Mouse (Mus musculus) small intestine, adult 2 months (tissue): ENCODE data around the gene 4930519P11Rik. TPM values are rescaled to one million over a fixed set of nuclear protein-coding genes. Genes with fewer than 3 reads are reported as not detected.

Source experiments
- H3K27ac ChIP-seq: fragments of 200-500 bp; 2 replicates; pipeline ENCODE4 v1.5.1; 2012; ENCODE audit warnings: low read depth, low read length, control low read depth, inconsistent platforms; ENCODE audit not compliant: insufficient read depth
- H3K27me3 ChIP-seq: fragments of 200-500 bp; 2 replicates; pipeline ENCODE4 v1.6.1; 2012; ENCODE audit warnings: mild to moderate bottlenecking, moderate library complexity, low read length, inconsistent platforms; ENCODE audit not compliant: control insufficient read depth, insufficient read depth
- H3K36me3 ChIP-seq: fragments of 200-500 bp; 2 replicates; pipeline ENCODE4 v1.6.1; 2012; ENCODE audit warnings: mild to moderate bottlenecking, low read length, control low read depth, inconsistent platforms; ENCODE audit not compliant: control insufficient read depth, insufficient read depth
- H3K4me1 ChIP-seq: fragments of 200-500 bp; 2 replicates; pipeline ENCODE4 v1.6.1; 2012; ENCODE audit warnings: low read length, inconsistent platforms, mixed read lengths; ENCODE audit not compliant: control insufficient read depth, insufficient read depth, insufficient read length
- H3K4me3 ChIP-seq: fragments of 200-500 bp; 2 replicates; pipeline ENCODE4 v1.5.1; 2012; ENCODE audit warnings: low read depth, mild to moderate bottlenecking, control low read depth, inconsistent platforms, low read length, moderate library complexity
- CTCF ChIP-seq: fragments of 200-500 bp; IDR thresholded peaks from 2 replicates; pipeline ENCODE4 v1.5.1; 2012; ENCODE audit warnings: low read depth, mild to moderate bottlenecking, control low read depth, inconsistent platforms, low read length, moderate library complexity, mixed read lengths; ENCODE audit not compliant: insufficient replicate concordance, insufficient read length; ENCODE audit errors: extremely low read depth
- POLR2A ChIP-seq: fragments of 200-500 bp; IDR thresholded peaks from 2 replicates; pipeline ENCODE4 v1.6.1; 2012; ENCODE audit warnings: low read depth, mild to moderate bottlenecking, control low read depth, inconsistent platforms, low read length, moderate library complexity
- WGBS: fragments of 180-500 bp; shearing (Covaris S2); methylation state at CpG from one replicate; pipeline ENCODE4 v1.1.7; 2018; 5-methylcytosine and 5-hydroxymethylcytosine counted together
- polyA plus RNA-seq: library from polyadenylated mRNA; depleted of rRNA; stranded (reverse); fragments of >200 nt; gene quantifications from 2 replicates; pipeline ENCODE4 v1.2.3, GENCODE M21; 2012

The 4930519P11Rik gene
- polyA plus RNA-seq, 1 experiment = 1.6 TPM

DNA sequence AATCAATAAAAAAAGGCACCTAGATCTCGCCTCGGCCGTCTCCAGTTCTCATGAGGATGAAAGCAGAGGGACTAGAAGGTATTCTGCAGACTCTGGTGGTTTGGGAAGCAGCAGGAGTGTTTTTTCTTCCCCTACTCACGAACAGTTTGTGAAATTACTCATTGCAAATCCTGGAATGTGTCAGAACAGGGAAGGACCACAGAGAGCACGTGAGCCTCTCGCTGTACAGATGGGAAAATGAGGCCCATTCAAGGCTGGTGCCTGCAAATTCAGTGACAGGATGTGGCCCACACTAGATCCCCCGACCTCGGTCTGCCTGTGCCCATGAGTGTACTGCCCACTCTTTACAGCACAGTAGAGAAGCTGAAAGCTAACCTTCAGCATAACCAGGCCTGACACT is 41.3 kb downstream of the 4930519P11Rik start:
- TF ChIP-seq CTCF = no peak
- no peak for TF ChIP-seq POLR2A
- Histone ChIP-seq H3K4me1 (peaks cover 5% of the 10 kb centered on the region; the same call in 1 of the 2 replicates), H3K36me3 (no peaks in the 10 kb centered on the region), H3K27ac (no peak overlapping the region), H3K27me3 (no peaks in the 10 kb centered on the region), H3K4me3 (no peak overlapping the region)
- 81% methylated on average over 8 of the region's 8 CpGs for WGBS

DNA sequence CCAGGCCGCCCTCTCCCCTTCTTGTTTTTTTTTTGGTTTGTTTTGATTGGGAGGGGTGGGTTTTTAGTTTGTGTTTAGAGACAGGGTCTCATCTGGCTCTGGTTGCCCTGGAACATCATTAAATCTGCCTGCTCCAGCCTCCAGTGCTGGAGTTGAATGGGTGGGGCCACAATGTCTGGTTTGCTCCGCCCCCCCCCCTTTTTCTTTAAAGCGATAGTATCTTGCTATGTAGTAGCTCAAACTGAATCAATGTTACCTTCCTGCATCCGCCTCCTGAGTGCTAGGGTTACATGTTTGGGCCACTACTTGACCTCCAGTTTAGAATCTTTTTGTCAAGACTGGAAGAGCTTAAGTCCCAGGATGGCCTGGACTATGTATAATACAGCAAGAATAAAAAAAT is 42.0 kb downstream of the 4930519P11Rik start:
- no peak for TF ChIP-seq POLR2A
- TF ChIP-seq CTCF = no peak
- no peak overlapping the region for H3K4me3 ChIP-seq
- no peak overlapping the region for H3K27ac ChIP-seq
- no peaks in the 10 kb centered on the region for H3K27me3 ChIP-seq
- peaks cover 5% of the 10 kb centered on the region; the same call in 1 of the 2 replicates for H3K4me1 ChIP-seq
- H3K36me3 ChIP-seq = no peaks in the 10 kb centered on the region
- WGBS = 64% methylated on average over 4 of the region's 4 CpGs

DNA sequence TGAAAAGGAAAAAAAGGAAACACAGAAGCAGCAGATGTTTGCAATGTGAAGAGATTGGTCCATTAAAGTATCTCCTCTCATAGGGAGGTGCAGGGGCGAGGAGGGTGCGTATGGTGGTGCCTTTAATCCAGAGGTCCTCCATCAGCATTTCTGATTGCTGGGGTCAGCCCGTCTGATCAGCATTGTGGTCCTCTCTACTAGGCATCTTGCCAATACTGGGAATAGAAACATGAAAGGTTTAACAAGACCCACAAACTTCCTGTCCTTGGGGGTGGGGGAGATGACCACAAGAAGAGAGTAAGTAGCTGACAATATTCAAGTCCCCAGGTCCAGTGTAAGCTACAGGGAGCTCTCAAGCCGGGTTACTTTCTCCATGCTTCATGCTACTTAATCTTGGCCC is 42.6 kb downstream of the 4930519P11Rik start:
- Histone ChIP-seq H3K36me3 (no peaks in the 10 kb centered on the region), H3K27me3 (no peaks in the 10 kb centered on the region), H3K4me1 (peaks cover 5% of the 10 kb centered on the region; the same call in 1 of the 2 replicates), H3K4me3 (no peak overlapping the region), H3K27ac (no peak overlapping the region)
- 62% methylated on average over 4 of the region's 4 CpGs for WGBS
- TF ChIP-seq POLR2A (no peak), CTCF (no peak)

DNA sequence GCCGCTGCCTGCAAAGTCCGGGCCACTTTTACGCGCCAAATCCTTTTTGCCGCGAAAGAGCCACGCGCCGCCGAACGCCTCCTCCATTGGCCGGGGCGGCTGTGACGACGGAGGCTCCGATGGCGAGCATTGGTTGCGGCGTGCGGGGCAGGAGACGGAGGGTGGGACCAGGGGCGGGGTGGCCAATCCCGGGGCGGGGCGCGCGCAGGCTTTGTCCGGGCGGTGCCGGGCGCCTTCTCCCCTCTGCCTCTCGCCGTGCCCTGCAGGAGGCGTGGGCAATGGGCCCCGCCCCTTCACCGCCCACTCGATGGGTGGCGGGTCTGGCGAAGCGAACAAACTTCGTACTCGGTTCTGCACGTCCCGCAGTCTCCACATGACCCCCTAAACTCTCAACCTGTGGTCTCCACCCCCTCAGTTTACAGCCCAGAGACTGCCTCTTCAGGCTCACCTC is 43.4 kb downstream of the 4930519P11Rik start, which contains the start of gene E2f1:
Gene E2f1, minus strand, starts transcription at position 57 of the 451 bp plus-strand sequence.
- H3K4me3 ChIP-seq = peak within 1 kb of the TSS; percentile 71
- peaks cover 5% of the 10 kb centered on the region; the same call in 1 of the 2 replicates for H3K4me1 ChIP-seq
- no peaks in the 10 kb centered on the region for H3K36me3 ChIP-seq
- no peak within 1 kb of the TSS for H3K27ac ChIP-seq
- no peaks in the 10 kb centered on the region for H3K27me3 ChIP-seq
- TF ChIP-seq POLR2A = no peak
- no peak for TF ChIP-seq CTCF
- 0% methylated on average over 40 of the region's 44 CpGs for WGBS

DNA sequence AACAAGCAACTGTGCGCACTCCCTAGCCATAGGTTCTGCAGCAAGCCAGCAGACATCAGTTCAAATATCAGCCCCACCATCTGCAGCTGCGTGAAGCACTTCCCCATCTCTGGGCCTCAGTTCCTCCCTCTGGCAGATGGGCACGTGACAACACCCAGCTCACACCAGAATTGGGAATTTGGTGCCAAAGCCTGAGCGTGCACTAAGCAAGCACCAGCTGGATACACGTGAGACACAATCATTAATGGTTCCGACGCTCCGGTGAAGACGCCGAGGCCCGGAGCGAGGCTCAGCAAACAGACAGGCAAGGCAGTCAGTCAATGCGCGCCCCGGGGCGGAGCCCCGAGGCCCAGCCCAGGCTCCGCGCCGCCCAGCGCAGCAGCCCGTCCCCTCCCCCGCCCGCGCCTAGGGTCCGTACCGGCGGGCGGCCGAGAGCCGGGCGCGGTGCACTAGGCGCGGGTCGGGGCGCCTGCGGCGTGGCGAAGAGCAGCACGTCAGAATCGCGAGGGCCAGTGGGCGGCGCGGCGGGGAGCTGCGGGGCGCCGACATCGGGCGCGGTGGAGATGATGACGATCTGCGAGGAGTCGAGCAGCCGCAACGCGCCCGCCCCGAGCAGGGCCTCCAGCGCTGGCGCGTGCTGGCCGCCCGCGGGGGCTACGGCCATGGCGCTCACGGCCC is 44.0 kb downstream of the 4930519P11Rik start:
- Histone ChIP-seq H3K4me1 (peaks cover 5% of the 10 kb centered on the region; the same call in 1 of the 2 replicates), H3K4me3 (peak overlapping the region; percentile 71), H3K27me3 (no peaks in the 10 kb centered on the region), H3K36me3 (no peaks in the 10 kb centered on the region), H3K27ac (no peak overlapping the region)
- WGBS = 1% methylated on average over 67 of the region's 70 CpGs
- no peak for TF ChIP-seq POLR2A

DNA sequence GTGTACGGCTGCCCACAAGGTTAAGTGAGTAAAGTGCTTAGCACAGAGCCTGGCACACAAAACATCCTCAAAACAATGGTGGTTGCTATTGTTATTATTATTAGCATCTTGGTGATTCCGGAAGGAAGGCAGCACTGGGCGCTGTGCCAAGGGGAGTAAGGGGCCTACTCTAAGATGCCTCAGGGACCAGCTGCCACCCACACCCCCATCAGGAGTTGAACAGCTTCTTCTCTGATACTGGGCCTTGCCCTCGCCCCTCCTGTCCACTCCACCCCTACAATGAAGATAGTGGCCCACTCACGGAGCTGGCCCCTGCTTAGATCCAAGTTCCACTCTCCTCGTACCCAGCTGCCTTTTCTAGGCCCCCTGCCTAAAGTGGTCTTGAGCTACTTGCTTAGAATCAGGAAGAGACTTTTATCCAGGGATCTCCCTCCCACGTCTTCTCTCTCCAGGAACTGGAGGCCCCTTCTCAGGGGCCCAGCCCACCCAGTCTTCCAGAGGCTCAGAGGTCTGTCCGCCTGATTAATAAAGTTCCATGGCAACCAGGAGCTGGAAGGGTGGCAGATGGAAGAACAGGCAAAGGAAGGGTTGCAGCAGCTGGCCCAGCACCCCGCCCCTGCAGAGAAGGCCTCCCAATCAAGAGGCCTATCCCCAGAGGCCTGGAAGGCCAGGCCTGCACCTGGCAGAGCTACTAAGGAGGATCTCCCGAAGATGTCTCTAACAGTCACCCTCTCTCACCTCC is 44.7 kb downstream of the 4930519P11Rik start:
- H3K4me3 ChIP-seq = peak overlapping the region; percentile 71
- H3K36me3 ChIP-seq = no peaks in the 10 kb centered on the region
- TF ChIP-seq CTCF = no peak
- TF ChIP-seq POLR2A = no peak
- WGBS = 30% methylated on average over 10 of the region's 10 CpGs
- H3K27ac ChIP-seq = no peak overlapping the region
- H3K4me1 ChIP-seq = peaks cover 5% of the 10 kb centered on the region; the same call in 1 of the 2 replicates
- no peaks in the 10 kb centered on the region for H3K27me3 ChIP-seq

DNA sequence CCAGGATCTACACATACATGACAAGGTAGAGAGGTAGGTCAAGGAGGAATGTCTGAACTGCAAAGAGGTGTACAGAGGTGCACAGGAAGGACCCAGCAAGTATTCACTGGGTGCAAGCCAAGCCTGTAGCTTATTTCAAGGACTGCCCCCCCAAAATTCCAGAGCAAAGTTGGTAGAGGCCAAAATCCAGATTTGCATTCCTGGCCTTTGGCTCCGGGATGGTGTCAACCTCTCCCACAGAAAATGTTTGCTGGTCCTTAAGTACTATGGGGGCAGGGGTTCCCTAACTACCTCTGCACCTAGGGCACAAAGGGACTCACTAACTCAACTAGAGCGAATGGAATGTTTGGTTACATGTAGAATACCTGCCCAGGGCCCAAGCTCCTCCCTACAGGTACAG is 45.5 kb downstream of the 4930519P11Rik start:
- 58% methylated on average over 2 of the region's 2 CpGs for WGBS
- no peak overlapping the region for H3K27ac ChIP-seq
- 0 out of 2 replicates have a peak, but pooled peaks cover under 1% of the 10 kb centered on the region for H3K36me3 ChIP-seq
- H3K4me3 ChIP-seq = no peak overlapping the region
- TF ChIP-seq POLR2A (no peak), CTCF (no peak)
- H3K4me1 ChIP-seq = peaks cover 5% of the 10 kb centered on the region; the same call in 1 of the 2 replicates
- no peaks in the 10 kb centered on the region for H3K27me3 ChIP-seq
